Mouse (Mus musculus) intestine, postnatal 0 days (tissue): ENCODE measurements around the gene Fam13c. TPM values are rescaled to one million over a fixed set of nuclear protein-coding genes. Genes with fewer than 3 reads are reported as not detected.
"Not testable (repeated sequence)": the region's sequence is repeated elsewhere in the genome, so short reads cannot be mapped to it uniquely, and the experiment has no call there.

Source experiments
- ATAC-seq: fragments of 200-750 bp; cut with Nextera tagmentation; 2 replicates; pipeline ENCODE4 v1.8.0; 2017; ENCODE audit warnings: mild to moderate bottlenecking, moderate TSS enrichment, moderate library complexity
- H3K27ac ChIP-seq: fragments of 300-500 bp; sonication (generic); 2 replicates; pipeline ENCODE4 v1.5.1; 2014; ENCODE audit warnings: mild to moderate bottlenecking, low read depth, low read length, moderate library complexity
- H3K27me3 ChIP-seq: fragments of 300-500 bp; sonication (generic); replicated peaks from 2 replicates; pipeline ENCODE4 v1.6.1; 2014; ENCODE audit warnings: low read length, mixed read lengths; ENCODE audit not compliant: control insufficient read depth, insufficient read depth
- H3K36me3 ChIP-seq: fragments of 300-500 bp; sonication (generic); 2 replicates; pipeline ENCODE4 v1.6.1; 2014; ENCODE audit warnings: mild to moderate bottlenecking, moderate library complexity; ENCODE audit not compliant: control insufficient read depth, insufficient read depth
- H3K4me1 ChIP-seq: fragments of 300-500 bp; sonication (generic); replicated peaks from 2 replicates; pipeline ENCODE4 v1.6.1; 2014; ENCODE audit warnings: antibody characterized with exemption, low read length, mixed read lengths; ENCODE audit not compliant: control insufficient read depth, insufficient read depth
- H3K4me2 ChIP-seq: fragments of 300-500 bp; sonication (generic); replicated peaks from 2 replicates; pipeline ENCODE4 v1.6.1; 2014; ENCODE audit warnings: low read depth, mild to moderate bottlenecking, moderate library complexity
- H3K4me3 ChIP-seq: fragments of 300-500 bp; sonication (generic); 2 replicates; pipeline ENCODE4 v1.5.1; 2014; ENCODE audit warnings: low read depth, low read length
- H3K9ac ChIP-seq: fragments of 300-500 bp; sonication (generic); 2 replicates; pipeline ENCODE4 v1.6.1; 2014; ENCODE audit warnings: mild to moderate bottlenecking, low read depth, low read length
- H3K9me3 ChIP-seq: fragments of 300-500 bp; sonication (generic); 2 replicates; pipeline ENCODE4 v1.6.1; 2016; ENCODE audit warnings: mixed run types; ENCODE audit not compliant: control insufficient read depth
- CTCF ChIP-seq: sonication (generic); IDR thresholded peaks from 2 replicates; pipeline ENCODE4 v1.5.1; 2016; ENCODE audit warnings: low read depth, mild to moderate bottlenecking, control low read depth, antibody characterized with exemption, moderate library complexity
- WGBS: fragments of 180-500 bp; shearing (Covaris S2); extraction: QIAGEN DNeasy Blood & Tissue Kit; methylation state at CpG from one replicate; pipeline ENCODE4 v1.1.7; 2014; 5-methylcytosine and 5-hydroxymethylcytosine counted together
- polyA plus RNA-seq: library from polyadenylated mRNA; unstranded; fragments of >200 nt; fragmentation: Nextera tagmentation; extraction: Ambion mirVana; gene quantifications from 2 replicates; pipeline ENCODE4 v1.2.1, GENCODE M21; 2015

The Fam13c gene
- polyA plus RNA-seq, 1 experiment from 2014 or later: 2.9 TPM

DNA sequence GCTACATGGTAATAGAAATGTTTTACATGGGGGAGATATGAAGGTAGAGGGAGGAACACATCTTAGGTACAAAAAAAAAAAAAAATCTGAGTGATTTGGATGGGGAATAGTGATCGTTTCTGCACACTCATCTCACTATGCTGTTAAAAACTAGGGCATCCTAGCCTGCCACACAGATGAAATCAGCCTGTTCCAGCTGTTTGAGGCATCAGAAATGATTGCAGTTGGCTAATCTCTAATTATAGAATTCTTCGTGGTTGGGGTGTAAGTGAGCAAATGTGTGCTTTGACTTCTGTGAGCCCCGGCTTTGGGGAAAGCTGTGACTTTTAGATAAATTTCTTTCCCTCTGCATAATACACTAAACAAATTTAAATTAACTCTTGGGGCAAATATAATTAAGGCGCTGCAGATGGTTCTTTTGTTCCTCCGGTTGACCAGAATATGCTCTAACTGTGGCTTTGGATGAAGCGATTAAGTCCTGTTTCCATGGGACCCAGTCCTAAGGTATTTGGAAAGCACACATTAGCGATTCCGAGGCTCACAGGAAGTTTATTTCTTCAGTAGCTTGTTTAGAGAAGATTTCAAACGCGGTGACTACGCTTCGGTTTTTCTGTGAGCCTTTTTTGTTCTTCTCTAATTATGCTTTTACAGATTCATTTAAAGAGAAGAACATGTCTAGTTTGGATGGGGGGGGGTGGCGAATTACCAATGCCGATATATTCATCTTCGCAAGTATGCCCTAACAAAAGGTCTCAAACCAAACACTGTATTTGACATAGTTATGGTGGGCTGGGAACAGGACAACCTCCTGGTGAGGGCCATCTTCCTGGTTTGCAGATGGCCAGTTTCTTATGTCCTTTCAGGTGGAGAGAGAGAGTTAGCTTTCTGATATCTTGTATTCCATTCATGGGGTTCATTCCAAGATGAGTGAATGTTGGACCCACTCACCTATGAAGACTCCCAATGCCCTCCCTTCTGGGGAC lies 20.7 kb upstream of the Fam13c start:
- WGBS: 57% methylated on average over 15 of the region's 15 CpGs
- Histone ChIP-seq H3K9ac (no peak overlapping the region), H3K36me3 (no peaks in the 10 kb centered on the region), H3K9me3 (no peaks in the 10 kb centered on the region), H3K4me3 (no peak overlapping the region), H3K4me1 (no peaks in the 10 kb centered on the region), H3K27ac (no peak overlapping the region), H3K27me3 (no peaks in the 10 kb centered on the region), H3K4me2 (no peak overlapping the region)
- no peak for ATAC-seq
- TF ChIP-seq CTCF: no peak

DNA sequence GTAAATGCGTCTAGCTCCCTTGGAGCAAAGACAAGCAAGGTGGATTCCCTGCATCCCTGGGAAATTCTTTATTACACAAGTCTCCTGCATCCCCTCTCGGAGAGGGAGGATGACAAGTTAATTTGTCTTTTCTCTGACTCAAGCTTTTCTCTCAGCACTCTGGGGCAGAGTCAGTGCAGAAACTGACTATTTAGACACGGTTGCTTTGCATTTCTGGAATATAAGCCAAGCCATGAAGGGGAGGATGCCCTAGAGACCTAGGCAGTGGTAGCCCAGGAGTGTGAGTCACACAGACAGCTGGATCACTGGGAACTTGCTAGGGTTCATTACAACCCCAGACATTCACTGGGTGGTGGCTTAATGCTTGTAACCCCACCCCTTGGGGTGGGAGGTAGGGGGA lies 13.9 kb upstream of the Fam13c start:
- no peak for TF ChIP-seq CTCF
- no peak for ATAC-seq
- no peaks in the 10 kb centered on the region for H3K4me1 ChIP-seq
- H3K9ac ChIP-seq: no peak overlapping the region
- 61% methylated on average over 3 of the region's 3 CpGs for WGBS
- no peaks in the 10 kb centered on the region for H3K36me3 ChIP-seq
- no peaks in the 10 kb centered on the region for H3K9me3 ChIP-seq
- H3K27me3 ChIP-seq: no peaks in the 10 kb centered on the region
- H3K4me2 ChIP-seq: no peak overlapping the region
- no peak overlapping the region for H3K27ac ChIP-seq
- no peak overlapping the region for H3K4me3 ChIP-seq

DNA sequence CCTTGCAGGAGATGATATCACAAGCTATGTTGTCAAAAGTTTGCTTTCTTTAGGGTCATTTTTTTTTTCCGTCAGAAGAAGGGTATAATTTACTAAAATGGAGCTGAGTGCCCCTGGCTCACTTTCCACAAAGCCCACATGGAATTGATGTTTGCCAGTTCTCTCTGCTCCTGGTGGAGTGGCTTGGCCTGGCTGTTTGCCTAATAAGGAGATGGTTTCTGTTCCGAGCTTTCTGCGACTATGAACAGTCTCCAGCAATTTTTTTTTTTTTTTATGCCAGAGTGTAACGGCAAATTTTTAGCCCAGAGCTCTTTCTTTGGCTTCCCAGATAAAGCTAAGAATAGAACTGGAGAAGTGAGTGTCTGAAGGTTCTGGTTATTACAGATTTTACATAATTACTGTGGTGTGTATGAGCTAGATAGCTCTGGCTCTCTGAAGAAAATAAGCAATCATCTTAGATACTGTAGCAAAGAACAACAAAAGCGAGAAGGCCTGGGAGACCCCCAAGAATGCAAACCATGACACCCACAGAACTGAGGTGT lies 12.1 kb upstream of the Fam13c start:
- H3K9me3 ChIP-seq: no peaks in the 10 kb centered on the region
- H3K4me1 ChIP-seq: no peaks in the 10 kb centered on the region
- no peak for TF ChIP-seq CTCF
- no peaks in the 10 kb centered on the region for H3K27me3 ChIP-seq
- no peak overlapping the region for H3K27ac ChIP-seq
- ATAC-seq: no peak
- no peak overlapping the region for H3K4me2 ChIP-seq
- no peak overlapping the region for H3K4me3 ChIP-seq
- WGBS: 62% methylated on average over 5 of the region's 5 CpGs
- no peaks in the 10 kb centered on the region for H3K36me3 ChIP-seq
- H3K9ac ChIP-seq: no peak overlapping the region

DNA sequence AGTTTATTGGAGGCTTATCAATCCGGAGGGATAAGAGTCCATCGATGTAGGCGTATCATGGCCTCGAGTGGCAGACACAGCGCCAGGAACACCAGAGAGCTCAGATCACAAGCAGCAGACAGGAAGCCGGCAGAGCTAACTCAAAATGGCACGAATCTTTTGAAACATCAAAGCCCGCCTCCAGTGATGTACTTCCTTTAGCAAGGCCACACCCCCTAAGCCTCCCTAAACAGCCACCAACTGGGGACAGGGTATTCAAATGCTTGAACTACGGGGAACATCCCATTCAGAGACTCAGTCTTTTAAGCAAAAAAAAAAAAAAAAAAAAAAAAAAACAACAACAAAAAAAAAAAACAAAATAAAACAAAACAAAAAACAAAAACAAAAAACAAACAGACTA lies 10.9 kb upstream of the Fam13c start:
- H3K9me3 ChIP-seq: no peaks in the 10 kb centered on the region
- H3K27me3 ChIP-seq: no peaks in the 10 kb centered on the region
- ATAC-seq: no peak
- WGBS: 91% methylated on average over 9 of the region's 9 CpGs
- H3K9ac ChIP-seq: no peak overlapping the region
- H3K27ac ChIP-seq: no peak overlapping the region
- no peaks in the 10 kb centered on the region for H3K36me3 ChIP-seq
- TF ChIP-seq CTCF: no peak
- H3K4me1 ChIP-seq: no peaks in the 10 kb centered on the region
- no peak overlapping the region for H3K4me2 ChIP-seq
- H3K4me3 ChIP-seq: no peak overlapping the region

DNA sequence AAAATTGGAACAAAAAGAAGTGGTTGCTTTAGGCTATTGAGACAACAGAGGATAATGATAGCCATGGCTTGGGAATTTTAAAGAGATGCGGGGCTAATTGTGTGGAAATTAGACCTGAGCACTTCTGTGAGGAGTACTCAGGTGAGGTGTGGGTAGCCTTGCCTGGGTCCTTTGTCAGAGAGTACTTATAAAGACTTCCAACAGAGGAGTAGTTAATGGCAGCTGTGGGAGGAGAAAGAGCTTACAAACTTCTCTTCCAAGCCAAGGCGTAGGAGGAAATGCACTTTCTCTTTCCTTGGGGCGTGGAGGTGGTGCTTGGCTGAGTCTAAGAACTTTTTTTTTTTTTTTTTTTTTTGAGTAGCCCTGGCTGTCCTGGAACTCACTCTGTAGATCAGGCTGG lies 6.9 kb upstream of the Fam13c start:
- no peak overlapping the region for H3K27ac ChIP-seq
- no peak for TF ChIP-seq CTCF
- ATAC-seq: no peak
- no peaks in the 10 kb centered on the region for H3K9me3 ChIP-seq
- no peaks in the 10 kb centered on the region for H3K27me3 ChIP-seq
- no peak overlapping the region for H3K4me2 ChIP-seq
- WGBS: 85% methylated on average over 3 of the region's 3 CpGs
- no peaks in the 10 kb centered on the region for H3K36me3 ChIP-seq
- no peak overlapping the region for H3K4me3 ChIP-seq
- no peaks in the 10 kb centered on the region for H3K4me1 ChIP-seq
- no peak overlapping the region for H3K9ac ChIP-seq

DNA sequence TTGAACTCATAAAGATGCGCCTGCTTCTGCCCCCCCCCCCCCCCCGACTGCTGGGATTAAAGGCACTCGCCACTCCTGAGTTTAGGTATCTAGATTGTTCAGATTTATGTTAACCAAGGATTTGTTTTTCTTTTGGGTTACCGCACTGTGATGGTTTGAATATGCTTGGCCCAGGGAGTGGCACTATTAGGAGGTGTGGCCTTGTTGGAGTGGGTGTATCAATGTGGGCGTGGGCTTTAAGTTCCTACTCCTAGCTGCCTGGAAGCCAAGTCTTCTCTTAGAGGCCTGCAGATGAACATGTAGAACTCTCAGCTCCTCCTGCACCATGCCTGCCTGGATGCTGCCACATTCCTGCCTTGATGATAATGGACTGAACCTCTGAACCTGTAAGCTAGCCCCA lies 6.5 kb upstream of the Fam13c start:
- H3K36me3 ChIP-seq, H3K9ac ChIP-seq, ATAC-seq, H3K9me3 ChIP-seq, H3K4me2 ChIP-seq, H3K4me1 ChIP-seq, H3K4me3 ChIP-seq, H3K27ac ChIP-seq, H3K27me3 ChIP-seq: not testable (repeated sequence)
- 87% methylated on average over 5 of the region's 5 CpGs for WGBS
